In genomic region chr12:85698179-85698578, GRCm38 (mm10) we compare ENCODE assay signal across 9 mouse cellular contexts. TPM values are rescaled to one million over a fixed set of nuclear protein-coding genes. Genes with fewer than 3 reads are reported as not detected.
A peak's percentile ranks its signal among the peaks of the same experiment; 100 is the strongest.
DNase-seq lines count a peak whose midpoint lies in the region; ATAC-seq and TF ChIP-seq lines count a peak whose summit lies in the region.
"Not testable (repeated sequence)": the region's sequence is repeated elsewhere in the genome, so short reads cannot be mapped to it uniquely, and the experiment has no call there.
"Had no signal": no experiment of that assay in that cellular context is flagged by ENCODE, and none has a peak within 500 bp of the region (broad histone marks: within the 10 kb centered on the region; RNA-seq: fewer than 3 reads in every experiment).

No protein-coding gene starts in this region.

- H3K4me2 ChIP-seq in embryonic facial prominence, embryonic 11.5 days (ENCODE audit: low read depth, low read length) = not testable (repeated sequence)
- H3K4me2 ChIP-seq in forebrain, embryonic 14.5 days (ENCODE audit: low read length) = peak overlapping the region; percentile 31; the same call in 1 of the 2 replicates
- peak overlapping the region; percentile 58 for H3K4me2 ChIP-seq in heart, embryonic 14.5 days (ENCODE audit: low read length)
- H3K4me2 ChIP-seq in limb, embryonic 12.5 days = peak overlapping the region; percentile 49
- H3K4me2 ChIP-seq in lung, embryonic 14.5 days = peak overlapping the region; percentile 47
- H3K4me2 ChIP-seq in midbrain, embryonic 15.5 days = peak overlapping the region; percentile 37
- peak overlapping the region; percentile 41 for H3K4me2 ChIP-seq in stomach, embryonic 15.5 days

- H3K27ac ChIP-seq in embryonic facial prominence, embryonic 11.5 days (replicated peaks; ENCODE audit: low read depth, low read length); forebrain, embryonic 14.5 days (ENCODE audit: low read depth, low read length); limb, embryonic 12.5 days; lung, embryonic 14.5 days (ENCODE audit: low read depth); midbrain, embryonic 15.5 days: not testable (repeated sequence)
- 0 out of 4 replicates have a peak overlapping the region, but pooled peaks of 1 of the 2 experiments have one; percentile 41 for H3K27ac ChIP-seq in heart, embryonic 14.5 days (replicated peaks in 1 of 2; ENCODE audit: control insufficient read depth in 1 of 2, insufficient read depth in 1 of 2, low read depth in 2 of 2, low read length in 2 of 2)
- 0 out of 2 replicates have a peak overlapping the region, but pooled peaks have one; percentile 31 for H3K27ac ChIP-seq in stomach, embryonic 15.5 days

- H3K4me3 ChIP-seq in embryonic facial prominence, embryonic 11.5 days (ENCODE audit: low read depth, low read length); forebrain, embryonic 14.5 days (ENCODE audit: low read depth, low read length); midbrain, embryonic 15.5 days: not testable (repeated sequence)
- H3K4me3 ChIP-seq in heart, embryonic 14.5 days (ENCODE audit: control insufficient read depth in 1 of 2, insufficient read depth in 1 of 2, low read depth in 1 of 2, low read length in 2 of 2) = peak overlapping the region; percentile 22 to 30
- H3K4me3 ChIP-seq in limb, embryonic 12.5 days (replicated peaks) = peak overlapping the region; percentile 20
- H3K4me3 ChIP-seq in lung, embryonic 14.5 days (ENCODE audit: low read depth, low read length) = 0 out of 2 replicates have a peak overlapping the region, but pooled peaks have one; percentile 8
- peak overlapping the region; percentile 21; the same call in 1 of the 2 replicates for H3K4me3 ChIP-seq in stomach, embryonic 15.5 days (replicated peaks)

- H3K4me1 ChIP-seq in embryonic facial prominence, embryonic 11.5 days (ENCODE audit: control insufficient read depth, insufficient read depth, low read length); forebrain, embryonic 14.5 days (ENCODE audit: control insufficient read depth, insufficient read depth, low read length); heart, embryonic 14.5 days (ENCODE audit: control insufficient read depth in 2 of 2, insufficient read depth in 2 of 2, low read length in 2 of 2); limb, embryonic 12.5 days (replicated peaks); lung, embryonic 14.5 days (ENCODE audit: insufficient read depth); midbrain, embryonic 15.5 days; stomach, embryonic 15.5 days: not testable (repeated sequence)

- H3K27me3 ChIP-seq in embryonic facial prominence, embryonic 11.5 days (ENCODE audit: control insufficient read depth, insufficient read depth, low read length); forebrain, embryonic 14.5 days (replicated peaks; ENCODE audit: control insufficient read depth, insufficient read depth, low read length); heart, embryonic 14.5 days (ENCODE audit: control insufficient read depth, insufficient read depth, low read length); limb, embryonic 12.5 days; lung, embryonic 14.5 days (ENCODE audit: insufficient read depth, low read length); midbrain, embryonic 15.5 days (replicated peaks); stomach, embryonic 15.5 days (replicated peaks): not testable (repeated sequence)

- not testable (repeated sequence) for DNase-seq in embryonic facial prominence, embryonic 11.5 days (ENCODE audit: low spot score); forebrain, embryonic 14.5 days (ENCODE audit: low spot score); lung, embryonic 14.5 days

- not testable (repeated sequence) for TF ChIP-seq CTCF in lung, embryonic 14.5 days (IDR thresholded peaks at IDR 0.05; ENCODE audit: low read depth)

- not testable (repeated sequence) for H3K36me3 ChIP-seq in embryonic facial prominence, embryonic 11.5 days (replicated peaks; ENCODE audit: control insufficient read depth, insufficient read depth, low read depth, low read length); forebrain, embryonic 14.5 days (ENCODE audit: control insufficient read depth, insufficient read depth, low read length); heart, embryonic 14.5 days (ENCODE audit: control insufficient read depth, insufficient read depth, low read length); limb, embryonic 12.5 days; lung, embryonic 14.5 days (ENCODE audit: insufficient read depth); midbrain, embryonic 15.5 days (replicated peaks); stomach, embryonic 15.5 days

- not testable (repeated sequence) for H3K9me3 ChIP-seq in embryonic facial prominence, embryonic 11.5 days (replicated peaks; ENCODE audit: control insufficient read depth, low read length); forebrain, embryonic 14.5 days (replicated peaks; ENCODE audit: control insufficient read depth, low read length); heart, embryonic 14.5 days (ENCODE audit: control insufficient read depth, low read length); limb, embryonic 12.5 days; lung, embryonic 14.5 days (ENCODE audit: low read depth, low read length); midbrain, embryonic 15.5 days; stomach, embryonic 15.5 days

- H3K9ac ChIP-seq in embryonic facial prominence, embryonic 11.5 days (replicated peaks; ENCODE audit: low read length); forebrain, embryonic 14.5 days (ENCODE audit: low read length); limb, embryonic 12.5 days (replicated peaks); lung, embryonic 14.5 days; midbrain, embryonic 15.5 days; stomach, embryonic 15.5 days: not testable (repeated sequence)
- H3K9ac ChIP-seq in heart, embryonic 14.5 days (ENCODE audit: low read length) = peak overlapping the region; percentile 52

- 22% methylated on average over 11 of the region's 37 CpGs for WGBS in embryonic facial prominence, embryonic 11.5 days
- 44% methylated on average over 12 of the region's 37 CpGs for WGBS in forebrain, embryonic 14.5 days
- 30% methylated on average over 7 of the region's 37 CpGs for WGBS in heart, embryonic 14.5 days
- WGBS in limb, embryonic 12.5 days = 27% methylated on average over 15 of the region's 37 CpGs
- WGBS in lung, embryonic 14.5 days = 28% methylated on average over 10 of the region's 37 CpGs
- 46% methylated on average over 17 of the region's 37 CpGs for WGBS in midbrain, embryonic 15.5 days
- WGBS in stomach, embryonic 15.5 days = 34% methylated on average over 15 of the region's 37 CpGs

- ATAC-seq in embryonic facial prominence, embryonic 11.5 days (replicated peaks; ENCODE audit: insufficient number of reproducible peaks, low FRiP score, low TSS enrichment, low read depth) = peak; percentile 78
- peak; percentile 67 for ATAC-seq in forebrain, embryonic 14.5 days
- peak; percentile 89 for ATAC-seq in heart, embryonic 14.5 days (ENCODE audit: insufficient number of reproducible peaks, insufficient read depth, low FRiP score, low read depth)
- ATAC-seq in inflammation-experienced regulatory T-cells, adult 6 months = peak; percentile 53
- ATAC-seq in limb, embryonic 12.5 days (ENCODE audit: insufficient number of reproducible peaks, insufficient read depth, low FRiP score, low TSS enrichment, low read depth) = peak; percentile 82; the same call in 1 of the 2 replicates
- ATAC-seq in lung, embryonic 14.5 days (ENCODE audit: insufficient read depth) = peak; percentile 94
- ATAC-seq in midbrain, embryonic 15.5 days (replicated peaks) = peak; percentile 42; the same call in 1 of the 2 replicates
- ATAC-seq in stomach, embryonic 15.5 days (ENCODE audit: insufficient read depth, low FRiP score, low read depth) = peak; percentile 85

RNA-seq across cellular contexts. Expression of gene Batf, which starts 11.7 kb away (rescaled TPM):
- 2.5 and 3.7 TPM in 2 replicates for polyA plus RNA-seq in embryonic facial prominence, embryonic 11.5 days (2014; fragmentation: Nextera tagmentation; extraction: Ambion mirVana)
- 0.94 and 1.5 TPM in 2 replicates for polyA plus RNA-seq in forebrain, embryonic 14.5 days (2014; fragmentation: Nextera tagmentation; extraction: Ambion mirVana)
- polyA plus RNA-seq in heart, embryonic 14.5 days (2014; fragmentation: Nextera tagmentation; extraction: Ambion mirVana) = 4.5 and 5.0 TPM in 2 replicates
- 100 to 1,000 TPM; 172 to 296 (median 268) TPM for polyA plus RNA-seq in inflammation-experienced regulatory T-cells, adult 6 months (2017; shearing (Covaris generic))
- polyA plus RNA-seq in limb, embryonic 12.5 days (2016; fragmentation: Nextera tagmentation; extraction: Ambion mirVana) = 1.8 and 2.2 TPM in 2 replicates
- polyA plus RNA-seq in lung, embryonic 14.5 days (2014; fragmentation: Nextera tagmentation; extraction: Ambion mirVana) = 2.5 and 2.7 TPM in 2 replicates
- 1.1 and 1.5 TPM in 2 replicates for polyA plus RNA-seq in midbrain, embryonic 15.5 days (2015; fragmentation: Nextera tagmentation; extraction: Ambion mirVana)
- polyA plus RNA-seq in stomach, embryonic 15.5 days (2015; fragmentation: Nextera tagmentation; extraction: Ambion mirVana) = 3.4 and 5.3 TPM in 2 replicates
- polyA plus RNA-seq: myocyte had no signal

RNA-seq across cellular contexts. Expression of gene Flvcr2, which starts 48.2 kb away (rescaled TPM):
- polyA plus RNA-seq in embryonic facial prominence, embryonic 11.5 days (2014; fragmentation: Nextera tagmentation; extraction: Ambion mirVana) = 0.93 and 1.4 TPM in 2 replicates
- polyA plus RNA-seq in forebrain, embryonic 14.5 days (2014; fragmentation: Nextera tagmentation; extraction: Ambion mirVana) = 2.6 and 4.3 TPM in 2 replicates
- 7.8 TPM in 2 replicates for polyA plus RNA-seq in heart, embryonic 14.5 days (2014; fragmentation: Nextera tagmentation; extraction: Ambion mirVana)
- under 1 TPM; 0.58 to 0.74 (median 0.60) TPM for polyA plus RNA-seq in inflammation-experienced regulatory T-cells, adult 6 months (2017; shearing (Covaris generic))
- 1.8 and 2.1 TPM in 2 replicates for polyA plus RNA-seq in limb, embryonic 12.5 days (2016; fragmentation: Nextera tagmentation; extraction: Ambion mirVana)
- polyA plus RNA-seq in lung, embryonic 14.5 days (2014; fragmentation: Nextera tagmentation; extraction: Ambion mirVana) = 2.2 and 2.8 TPM in 2 replicates
- 5.7 and 6.2 TPM in 2 replicates for polyA plus RNA-seq in midbrain, embryonic 15.5 days (2015; fragmentation: Nextera tagmentation; extraction: Ambion mirVana)
- polyA plus RNA-seq in stomach, embryonic 15.5 days (2015; fragmentation: Nextera tagmentation; extraction: Ambion mirVana) = 2.0 and 2.2 TPM in 2 replicates

Comparison
In these comparisons a context has a peak if more than half of its experiments do, and no peak if none do; other contexts are left out.
1. ATAC-seq: peak in every context shown above with its lines; median percentile 94 in lung, embryonic 14.5 days; 89 in heart, embryonic 14.5 days; 85 in stomach, embryonic 15.5 days; 82 in limb, embryonic 12.5 days; 78 in embryonic facial prominence, embryonic 11.5 days; 67 in forebrain, embryonic 14.5 days; 53 in inflammation-experienced regulatory T-cells, adult 6 months; 42 in midbrain, embryonic 15.5 days.
2. RNA of gene Batf, which starts 11.7 kb away (polyA plus RNA-seq): 172 to 296 TPM in inflammation-experienced regulatory T-cells, adult 6 months; 3.4 to 5.3 TPM in stomach, embryonic 15.5 days, 4.5 to 5.0 TPM in heart, embryonic 14.5 days, 2.5 to 2.7 TPM in lung, embryonic 14.5 days, 2.5 to 3.7 TPM in embryonic facial prominence, embryonic 11.5 days, 1.8 to 2.2 TPM in limb, embryonic 12.5 days, 1.1 to 1.5 TPM in midbrain, embryonic 15.5 days and 0.94 to 1.5 TPM in forebrain, embryonic 14.5 days; every median in the first group is over 10 times any median in the second.